Mouse (Mus musculus): ENCODE data around the gene Ctrl. TPM values are rescaled to one million over a fixed set of nuclear protein-coding genes. Genes with fewer than 3 reads are reported as not detected.
A peak's percentile ranks its signal among the peaks of the same experiment; 100 is the strongest.

Gene Ctrl
- polyA plus RNA-seq, 1 experiment from 2014 or later, result 2.9 TPM

GRCm38 (mm10) chr8:105931271-105931670, 2.4 kb downstream of the Ctrl start:
- Histone ChIP-seq H3K4me2 (replicated peaks) (no peak overlapping the region), H3K9me3 (ENCODE audit: control insufficient read depth, low read length) (no peaks in the 10 kb centered on the region), H3K4me3 (replicated peaks; ENCODE audit: low read length) (no peak overlapping the region), H3K9ac (no peak overlapping the region), H3K4me1 (replicated peaks; ENCODE audit: control insufficient read depth, insufficient read depth, low read length) (peaks cover 7% of the 10 kb centered on the region; the same call in 1 of the 2 replicates), H3K36me3 (replicated peaks; ENCODE audit: control insufficient read depth, insufficient read depth) (peaks cover 6% of the 10 kb centered on the region; the same call in 1 of the 2 replicates), H3K27ac (no peak overlapping the region), H3K27me3 (ENCODE audit: control insufficient read depth, insufficient read depth, low read length) (no peaks in the 10 kb centered on the region)
- WGBS, result 95% methylated on average over 3 of the region's 3 CpGs
- no peak for ATAC-seq (ENCODE audit: low FRiP score)
- no peak for DNase-seq (ENCODE audit: low spot score)

- WGBS, result 12% methylated on average over 8 of the region's 8 CpGs
- H3K4me3 ChIP-seq (replicated peaks; ENCODE audit: low read length), result no peak overlapping the region
- no peak overlapping the region for H3K4me2 ChIP-seq (replicated peaks)
- H3K9me3 ChIP-seq (ENCODE audit: control insufficient read depth, low read length), result no peaks in the 10 kb centered on the region
- no peaks in the 10 kb centered on the region for H3K4me1 ChIP-seq (replicated peaks; ENCODE audit: control insufficient read depth, insufficient read depth, low read length)
- peak; percentile 86 for DNase-seq (ENCODE audit: low spot score)
- H3K27me3 ChIP-seq (ENCODE audit: control insufficient read depth, insufficient read depth, low read length), result no peaks in the 10 kb centered on the region
- H3K27ac ChIP-seq, result peak overlapping the region; percentile 79
- peak overlapping the region; percentile 29 for H3K9ac ChIP-seq
- ATAC-seq (ENCODE audit: low FRiP score), result peak; percentile 75
- peaks cover 6% of the 10 kb centered on the region; the same call in 1 of the 2 replicates for H3K36me3 ChIP-seq (replicated peaks; ENCODE audit: control insufficient read depth, insufficient read depth)
Observed at GRCm38 (mm10) chr8:105930602-105931001, 3.1 kb downstream of the Ctrl start.

GRCm38 (mm10) chr8:105925123-105925522, 8.5 kb downstream of the Ctrl start:
- 74% methylated on average over 3 of the region's 3 CpGs for WGBS
- no peak overlapping the region for H3K27ac ChIP-seq
- H3K27me3 ChIP-seq (ENCODE audit: control insufficient read depth, insufficient read depth, low read length), result no peaks in the 10 kb centered on the region
- ATAC-seq (ENCODE audit: low FRiP score), result no peak
- no peak overlapping the region for H3K4me3 ChIP-seq (replicated peaks; ENCODE audit: low read length)
- no peak overlapping the region for H3K4me2 ChIP-seq (replicated peaks)
- DNase-seq (ENCODE audit: low spot score), result no peak
- H3K4me1 ChIP-seq (replicated peaks; ENCODE audit: control insufficient read depth, insufficient read depth, low read length), result no peaks in the 10 kb centered on the region
- peaks cover 12% of the 10 kb centered on the region; the same call in 1 of the 2 replicates for H3K36me3 ChIP-seq (replicated peaks; ENCODE audit: control insufficient read depth, insufficient read depth)
- no peak overlapping the region for H3K9ac ChIP-seq
- H3K9me3 ChIP-seq (ENCODE audit: control insufficient read depth, low read length), result no peaks in the 10 kb centered on the region

GRCm38 (mm10) chr8:105919390-105919789, 14.3 kb downstream of the Ctrl start:
- no peak overlapping the region for H3K27ac ChIP-seq
- no peak overlapping the region for H3K4me2 ChIP-seq (replicated peaks)
- no peaks in the 10 kb centered on the region for H3K4me1 ChIP-seq (replicated peaks; ENCODE audit: control insufficient read depth, insufficient read depth, low read length)
- H3K9me3 ChIP-seq (ENCODE audit: control insufficient read depth, low read length), result no peaks in the 10 kb centered on the region
- H3K36me3 ChIP-seq (replicated peaks; ENCODE audit: control insufficient read depth, insufficient read depth), result peaks cover 29% of the 10 kb centered on the region
- no peak overlapping the region for H3K9ac ChIP-seq
- no peak for DNase-seq (ENCODE audit: low spot score)
- no peak overlapping the region for H3K4me3 ChIP-seq (replicated peaks; ENCODE audit: low read length)
- 94% methylated on average over 3 of the region's 3 CpGs for WGBS
- ATAC-seq (ENCODE audit: low FRiP score), result no peak
- H3K27me3 ChIP-seq (ENCODE audit: control insufficient read depth, insufficient read depth, low read length), result no peaks in the 10 kb centered on the region

DNA sequence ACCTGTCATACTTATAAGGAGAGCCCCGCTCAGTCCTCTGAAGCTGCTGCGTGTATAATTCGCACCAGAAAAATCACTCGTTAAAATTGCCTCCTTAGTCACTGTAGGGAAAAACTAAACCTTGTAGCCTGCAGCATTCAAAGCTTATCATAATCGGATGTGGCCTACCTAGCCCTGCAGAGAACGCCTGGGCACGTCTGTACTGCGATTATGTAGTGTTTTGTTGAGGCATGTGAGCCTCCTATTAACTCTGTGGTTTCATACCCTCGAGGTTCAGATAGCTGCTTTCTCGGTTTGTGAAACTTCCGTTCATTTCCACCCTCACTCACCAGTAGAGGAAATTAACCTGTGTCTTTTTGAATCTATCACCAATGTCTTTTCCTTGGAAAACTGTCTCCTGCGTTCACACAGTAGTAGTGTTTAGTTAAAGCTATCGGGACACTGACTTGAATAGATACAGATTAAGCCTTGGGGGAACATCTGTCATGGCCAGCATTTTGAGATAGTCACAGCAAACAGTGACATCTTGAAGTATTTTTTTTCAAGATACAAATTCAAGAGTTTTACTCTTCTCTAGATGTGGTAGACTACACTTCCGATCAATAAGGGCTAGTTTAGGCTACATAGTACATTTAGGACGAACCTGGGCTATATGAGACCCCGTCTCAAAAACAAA, 32.6 kb downstream of the Ctrl start:
- Histone ChIP-seq H3K4me2 (replicated peaks) (peak overlapping the region; percentile 70), H3K4me3 (replicated peaks; ENCODE audit: low read length) (peak overlapping the region; percentile 84), H3K9me3 (ENCODE audit: control insufficient read depth, low read length) (no peaks in the 10 kb centered on the region), H3K36me3 (replicated peaks; ENCODE audit: control insufficient read depth, insufficient read depth) (0 out of 2 replicates have a peak, but pooled peaks cover 5% of the 10 kb centered on the region), H3K9ac (peak overlapping the region; percentile 98), H3K27me3 (ENCODE audit: control insufficient read depth, insufficient read depth, low read length) (no peaks in the 10 kb centered on the region), H3K27ac (peak overlapping the region; percentile 89), H3K4me1 (replicated peaks; ENCODE audit: control insufficient read depth, insufficient read depth, low read length) (peaks cover 6% of the 10 kb centered on the region; the same call in 1 of the 2 replicates)
- 40% methylated on average over 16 of the region's 16 CpGs for WGBS
- no peak for ATAC-seq (ENCODE audit: low FRiP score)
- DNase-seq (ENCODE audit: low spot score), result no peak

DNA sequence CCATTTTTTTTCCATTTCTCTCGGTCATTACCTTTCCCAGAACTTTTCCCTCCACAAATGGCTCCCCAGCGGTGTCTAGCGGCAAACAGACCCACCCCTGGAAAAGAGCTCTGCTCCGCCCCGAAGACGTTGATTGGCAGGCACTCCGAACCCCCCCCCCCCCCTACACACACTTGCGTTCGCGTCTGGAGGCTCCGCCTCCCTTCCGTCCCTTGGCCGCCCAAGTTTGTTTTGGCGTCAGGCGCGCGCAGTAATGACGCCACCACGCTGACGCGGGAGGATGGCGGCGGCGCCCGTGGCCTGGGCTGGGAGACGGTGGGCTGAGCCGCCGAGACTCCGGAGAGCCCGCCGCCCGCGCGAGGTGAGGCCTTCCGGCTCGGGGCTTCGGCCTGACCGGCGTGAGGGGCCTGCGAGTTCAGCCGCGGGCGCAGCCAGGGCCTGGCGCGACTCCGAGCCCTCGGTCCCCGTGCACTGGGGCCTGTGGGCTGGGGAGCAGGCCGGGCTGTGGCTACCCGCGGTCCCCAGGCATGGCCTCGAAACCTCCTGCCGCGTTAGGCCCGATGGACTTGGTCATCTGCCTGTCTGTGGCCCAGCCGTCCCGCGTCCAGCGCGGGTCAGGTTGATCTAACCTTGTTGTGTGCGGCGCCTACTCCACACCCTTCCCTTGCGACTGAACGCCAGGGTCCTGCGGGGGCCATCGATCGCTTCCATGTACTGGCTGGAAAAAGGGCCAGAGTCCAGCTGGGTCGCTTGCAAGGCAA, 33.3 kb downstream of the Ctrl start, which contains the start of gene Pskh1:
TSS of gene Pskh1 (plus strand) at position 262 of the 761 bp plus-strand sequence.
- Histone ChIP-seq H3K4me3 (replicated peaks; ENCODE audit: low read length) (peak within 1 kb of the TSS; percentile 84), H3K27me3 (ENCODE audit: control insufficient read depth, insufficient read depth, low read length) (no peaks in the 10 kb centered on the region), H3K4me1 (replicated peaks; ENCODE audit: control insufficient read depth, insufficient read depth, low read length) (peaks cover 6% of the 10 kb centered on the region; the same call in 1 of the 2 replicates), H3K4me2 (replicated peaks) (peak within 1 kb of the TSS; percentile 70), H3K36me3 (replicated peaks; ENCODE audit: control insufficient read depth, insufficient read depth) (0 out of 2 replicates have a peak, but pooled peaks cover 2% of the 10 kb centered on the region), H3K9me3 (ENCODE audit: control insufficient read depth, low read length) (no peaks in the 10 kb centered on the region), H3K27ac (peak within 1 kb of the TSS; percentile 89), H3K9ac (peak within 1 kb of the TSS; percentile 98)
- under 1% methylated on average over 68 of the region's 68 CpGs for WGBS
- DNase-seq (ENCODE audit: low spot score) (peak; percentile 96), ATAC-seq (ENCODE audit: low FRiP score) (peak; percentile 95)

- no peak for ATAC-seq (ENCODE audit: low FRiP score)
Observed at GRCm38 (mm10) chr8:105897801-105898480, 35.7 kb downstream of the Ctrl start.

GRCm38 (mm10) chr8:105893339-105893738, 40.3 kb downstream of the Ctrl start, which contains the start of gene Nrn1l:
Gene Nrn1l (plus strand): TSS chr8:105893567.
- peak within 1 kb of the TSS; percentile 21; the same call in 1 of the 2 replicates for H3K4me2 ChIP-seq (replicated peaks)
- 0 out of 2 replicates have a peak within 1 kb of the TSS, but pooled peaks have one; percentile 26 for H3K27ac ChIP-seq
- peaks cover 57% of the 10 kb centered on the region for H3K36me3 ChIP-seq (replicated peaks; ENCODE audit: control insufficient read depth, insufficient read depth)
- no peak within 1 kb of the TSS; the same call in 1 of the 2 replicates for H3K9ac ChIP-seq
- WGBS, result 6% methylated on average over 11 of the region's 11 CpGs
- no peaks in the 10 kb centered on the region for H3K9me3 ChIP-seq (ENCODE audit: control insufficient read depth, low read length)
- H3K4me1 ChIP-seq (replicated peaks; ENCODE audit: control insufficient read depth, insufficient read depth, low read length), result 0 out of 2 replicates have a peak, but pooled peaks cover 4% of the 10 kb centered on the region
- H3K4me3 ChIP-seq (replicated peaks; ENCODE audit: low read length), result no peak within 1 kb of the TSS
- H3K27me3 ChIP-seq (ENCODE audit: control insufficient read depth, insufficient read depth, low read length), result no peaks in the 10 kb centered on the region
- ATAC-seq (ENCODE audit: low FRiP score) (peak; percentile 85), DNase-seq (ENCODE audit: low spot score) (peak; percentile 71)

More at GRCm38 (mm10) chr8:105897801-105898480, 35.7 kb downstream of the Ctrl start:
- Histone ChIP-seq H3K9ac (no peak overlapping the region), H3K27ac (no peak overlapping the region), H3K9me3 (ENCODE audit: control insufficient read depth, low read length) (no peaks in the 10 kb centered on the region), H3K4me2 (replicated peaks) (no peak overlapping the region), H3K27me3 (ENCODE audit: control insufficient read depth, insufficient read depth, low read length) (no peaks in the 10 kb centered on the region), H3K36me3 (replicated peaks; ENCODE audit: control insufficient read depth, insufficient read depth) (peaks cover 12% of the 10 kb centered on the region; the same call in 1 of the 2 replicates), H3K4me3 (replicated peaks; ENCODE audit: low read length) (no peak overlapping the region), H3K4me1 (replicated peaks; ENCODE audit: control insufficient read depth, insufficient read depth, low read length) (peaks cover 11% of the 10 kb centered on the region; the same call in 1 of the 2 replicates)
- WGBS, result 86% methylated on average over 9 of the region's 9 CpGs
- DNase-seq (ENCODE audit: low spot score), result no peak
